Mouse (Mus musculus): Measurements from ENCODE around the gene Pdcd5. TPM values are rescaled to one million over a fixed set of nuclear protein-coding genes. Genes with fewer than 3 reads are reported as not detected.
A peak's percentile ranks its signal among the peaks of the same experiment; 100 is the strongest.

The Pdcd5 gene
- polyA plus RNA-seq, 1 experiment from 2014 or later: 162 TPM

- Histone ChIP-seq H3K4me1 (ENCODE audit: insufficient read depth) (0 out of 2 replicates have a peak, but pooled peaks cover 4% of the 10 kb centered on the region), H3K27me3 (ENCODE audit: insufficient read depth, low read length) (no peaks in the 10 kb centered on the region), H3K4me2 (ENCODE audit: low read depth, low read length) (no peak overlapping the region), H3K9me3 (ENCODE audit: low read length) (no peaks in the 10 kb centered on the region), H3K4me3 (ENCODE audit: low read depth, low read length) (no peak overlapping the region), H3K27ac (ENCODE audit: low read depth) (no peak overlapping the region), H3K9ac (replicated peaks) (no peak overlapping the region), H3K36me3 (replicated peaks; ENCODE audit: insufficient read depth, low read length) (peaks cover 15% of the 10 kb centered on the region)
- TF ChIP-seq CTCF (IDR thresholded peaks at IDR 0.05; ENCODE audit: low read depth): no peak
- no peak for ATAC-seq
- DNase-seq: no peak
- 68% methylated on average over 9 of the region's 9 CpGs for WGBS (ENCODE audit: insufficient replicate concordance)
Measured at GRCm38 (mm10) chr7:35648239-35649069, 1.1 kb upstream of the Pdcd5 start.

DNA sequence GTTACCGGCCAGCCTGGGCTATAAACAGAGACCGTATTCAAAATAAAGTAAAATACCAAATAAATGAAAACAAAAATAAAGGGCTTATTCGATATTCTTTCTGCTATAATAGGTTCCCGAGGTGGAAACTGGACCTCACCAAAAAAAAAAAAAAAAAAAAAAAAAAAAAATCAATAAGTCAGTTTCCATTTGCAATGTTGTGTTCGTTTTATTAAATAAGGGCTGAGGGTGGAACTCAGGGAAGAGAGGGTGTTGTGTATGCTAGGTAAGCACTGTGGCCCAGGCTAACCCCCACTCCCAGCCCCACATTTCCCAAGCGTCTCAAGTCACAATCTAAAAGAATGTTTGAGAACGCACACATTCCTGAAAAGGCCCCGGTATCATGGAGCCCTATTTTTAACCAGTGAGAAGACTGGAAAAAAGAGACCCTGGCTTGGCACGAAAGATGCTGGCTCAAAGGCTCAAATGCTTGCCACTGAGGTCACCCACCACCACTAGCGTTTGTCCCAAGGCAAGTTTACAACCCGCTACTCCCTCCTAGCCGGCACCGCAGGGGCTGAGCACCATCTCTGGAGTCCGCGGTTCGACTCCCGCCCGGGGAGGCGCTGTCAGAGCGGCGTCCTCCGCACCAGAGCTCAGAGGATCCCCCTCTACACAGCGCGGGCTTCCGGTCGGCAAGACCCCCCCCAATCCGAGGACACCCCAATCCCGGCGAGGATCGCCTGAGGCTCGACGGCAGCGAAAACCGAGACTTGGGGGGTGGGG, 822 bp downstream of the Pdcd5 start:
- ATAC-seq (peak; percentile 28), DNase-seq (peak; percentile 58)
- Histone ChIP-seq H3K4me2 (ENCODE audit: low read depth, low read length) (peak overlapping the region; percentile 89), H3K4me3 (ENCODE audit: low read depth, low read length) (peak overlapping the region; percentile 95), H3K36me3 (replicated peaks; ENCODE audit: insufficient read depth, low read length) (peaks cover 23% of the 10 kb centered on the region), H3K9me3 (ENCODE audit: low read length) (no peaks in the 10 kb centered on the region), H3K27ac (ENCODE audit: low read depth) (peak overlapping the region; percentile 77), H3K4me1 (ENCODE audit: insufficient read depth) (0 out of 2 replicates have a peak, but pooled peaks cover 4% of the 10 kb centered on the region), H3K27me3 (ENCODE audit: insufficient read depth, low read length) (no peaks in the 10 kb centered on the region), H3K9ac (replicated peaks) (peak overlapping the region; percentile 97)
- TF ChIP-seq EP300 (IDR thresholded peaks at IDR 0.05; ENCODE audit: low read depth): no peak
- 0 out of 2 replicates have a peak, but pooled peaks have one; percentile 10 for TF ChIP-seq CTCF (IDR thresholded peaks at IDR 0.05; ENCODE audit: low read depth)
- 11% methylated on average over 34 of the region's 34 CpGs for WGBS (ENCODE audit: insufficient replicate concordance)

GRCm38 (mm10) chr7:35640072-35640471, 7.2 kb downstream of the Pdcd5 start:
- Histone ChIP-seq H3K27ac (ENCODE audit: low read depth) (peak overlapping the region; percentile 24), H3K27me3 (ENCODE audit: insufficient read depth, low read length) (no peaks in the 10 kb centered on the region), H3K9me3 (ENCODE audit: low read length) (no peaks in the 10 kb centered on the region), H3K36me3 (replicated peaks; ENCODE audit: insufficient read depth, low read length) (peaks cover 60% of the 10 kb centered on the region), H3K4me3 (ENCODE audit: low read depth, low read length) (no peak overlapping the region), H3K4me2 (ENCODE audit: low read depth, low read length) (no peak overlapping the region), H3K9ac (replicated peaks) (no peak overlapping the region), H3K4me1 (ENCODE audit: insufficient read depth) (peaks cover 2% of the 10 kb centered on the region; the same call in 1 of the 2 replicates)
- 59% methylated on average over 6 of the region's 6 CpGs for WGBS (ENCODE audit: insufficient replicate concordance)
- TF ChIP-seq EP300 (IDR thresholded peaks at IDR 0.05; ENCODE audit: low read depth) (no peak), CTCF (IDR thresholded peaks at IDR 0.05; ENCODE audit: low read depth) (no peak)
- no peak for DNase-seq
- ATAC-seq: peak; percentile 82

DNA sequence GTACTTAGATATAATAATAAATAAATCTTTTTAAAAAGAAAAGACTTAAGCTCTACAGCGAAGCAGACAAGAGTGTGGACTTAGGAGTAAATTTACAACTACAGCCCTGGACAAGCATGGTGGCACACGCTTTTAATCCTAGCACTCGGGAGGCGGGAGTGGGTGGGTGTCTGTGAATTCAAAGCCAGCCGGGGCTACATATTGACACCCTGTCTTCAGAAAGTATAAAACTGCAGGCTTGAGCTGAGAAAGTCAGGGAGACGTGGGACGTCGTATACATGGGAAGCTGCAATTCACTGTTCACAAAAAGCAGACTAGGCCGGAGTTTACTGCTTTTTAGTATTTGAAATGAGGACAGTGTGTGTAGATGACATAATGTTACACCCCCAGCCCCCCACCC, 10.4 kb downstream of the Pdcd5 start:
- H3K4me1 ChIP-seq (ENCODE audit: insufficient read depth): peaks cover 2% of the 10 kb centered on the region; the same call in 1 of the 2 replicates
- H3K27me3 ChIP-seq (ENCODE audit: insufficient read depth, low read length): no peaks in the 10 kb centered on the region
- no peak for TF ChIP-seq CTCF (IDR thresholded peaks at IDR 0.05; ENCODE audit: low read depth)
- DNase-seq (no peak), ATAC-seq (no peak)
- H3K9ac ChIP-seq (replicated peaks): no peak overlapping the region
- no peak overlapping the region for H3K27ac ChIP-seq (ENCODE audit: low read depth)
- H3K4me2 ChIP-seq (ENCODE audit: low read depth, low read length): no peak overlapping the region
- H3K9me3 ChIP-seq (ENCODE audit: low read length): no peaks in the 10 kb centered on the region
- 90% methylated on average over 9 of the region's 9 CpGs for WGBS (ENCODE audit: insufficient replicate concordance)
- H3K36me3 ChIP-seq (replicated peaks; ENCODE audit: insufficient read depth, low read length): peaks cover 54% of the 10 kb centered on the region
- no peak overlapping the region for H3K4me3 ChIP-seq (ENCODE audit: low read depth, low read length)

DNA sequence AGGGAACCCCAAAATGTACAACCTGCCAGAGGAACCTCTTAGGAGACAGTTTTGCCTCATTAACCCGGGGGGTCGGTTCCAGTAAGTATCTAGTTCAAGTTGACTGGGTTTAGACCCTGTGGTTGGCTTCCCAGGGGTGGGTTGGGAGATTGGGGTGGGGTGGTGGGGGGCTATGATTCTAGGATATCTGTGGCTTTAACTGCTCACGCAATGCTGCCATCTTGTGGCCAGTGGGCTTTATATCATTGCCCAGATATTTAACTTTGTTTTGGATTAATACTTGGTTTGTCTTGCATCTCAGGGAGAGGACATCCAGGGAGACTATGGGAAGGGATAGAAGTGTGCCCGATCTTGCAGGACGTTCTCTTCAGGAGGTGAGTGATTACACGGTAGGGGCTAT, 11.1 kb downstream of the Pdcd5 start:
- Histone ChIP-seq H3K9ac (replicated peaks) (no peak overlapping the region), H3K36me3 (replicated peaks; ENCODE audit: insufficient read depth, low read length) (peaks cover 52% of the 10 kb centered on the region), H3K9me3 (ENCODE audit: low read length) (no peaks in the 10 kb centered on the region), H3K4me2 (ENCODE audit: low read depth, low read length) (no peak overlapping the region), H3K27ac (ENCODE audit: low read depth) (no peak overlapping the region), H3K4me1 (ENCODE audit: insufficient read depth) (peaks cover 2% of the 10 kb centered on the region; the same call in 1 of the 2 replicates), H3K27me3 (ENCODE audit: insufficient read depth, low read length) (no peaks in the 10 kb centered on the region), H3K4me3 (ENCODE audit: low read depth, low read length) (no peak overlapping the region)
- DNase-seq (no peak), ATAC-seq (no peak)
- 70% methylated on average over 6 of the region's 6 CpGs for WGBS (ENCODE audit: insufficient replicate concordance)
- TF ChIP-seq CTCF (IDR thresholded peaks at IDR 0.05; ENCODE audit: low read depth): peak; percentile 61
- TF ChIP-seq EP300 (IDR thresholded peaks at IDR 0.05; ENCODE audit: low read depth): no peak

DNA sequence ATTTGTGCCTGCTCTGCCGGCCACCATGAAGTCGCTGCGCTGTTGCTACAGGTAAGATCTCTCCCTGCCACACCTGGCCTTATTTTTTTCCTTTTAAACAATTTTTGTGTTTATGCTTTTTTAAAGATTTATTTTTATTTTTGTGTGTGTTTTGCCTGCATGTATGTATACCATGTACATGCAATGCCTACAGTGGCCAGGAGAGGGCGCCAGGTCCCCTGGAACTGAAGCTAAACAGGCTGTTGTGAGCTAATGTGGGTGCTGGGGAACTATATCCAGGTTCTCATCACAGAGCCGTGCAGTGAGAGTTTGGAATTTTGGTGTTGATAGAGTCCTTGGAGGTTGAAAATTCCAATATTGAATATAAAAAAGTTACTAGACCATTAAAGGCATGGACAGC, 18.8 kb downstream of the Pdcd5 start:
- H3K4me3 ChIP-seq (ENCODE audit: low read depth, low read length): no peak overlapping the region
- H3K27ac ChIP-seq (ENCODE audit: low read depth): no peak overlapping the region
- TF ChIP-seq EP300 (IDR thresholded peaks at IDR 0.05; ENCODE audit: low read depth) (no peak), CTCF (IDR thresholded peaks at IDR 0.05; ENCODE audit: low read depth) (peak; percentile 88)
- no peaks in the 10 kb centered on the region for H3K27me3 ChIP-seq (ENCODE audit: insufficient read depth, low read length)
- H3K4me2 ChIP-seq (ENCODE audit: low read depth, low read length): no peak overlapping the region
- peak; percentile 74 for DNase-seq
- H3K4me1 ChIP-seq (ENCODE audit: insufficient read depth): no peaks in the 10 kb centered on the region
- 75% methylated on average over 5 of the region's 5 CpGs for WGBS (ENCODE audit: insufficient replicate concordance)
- no peak for ATAC-seq
- H3K36me3 ChIP-seq (replicated peaks; ENCODE audit: insufficient read depth, low read length): peaks cover 52% of the 10 kb centered on the region
- H3K9ac ChIP-seq (replicated peaks): no peak overlapping the region
- H3K9me3 ChIP-seq (ENCODE audit: low read length): no peaks in the 10 kb centered on the region

All from liver, postnatal 0 days (tissue).